Mouse (Mus musculus) right cerebral cortex, postnatal 14 days (tissue): Measurements from ENCODE around the gene Ppfia2.

Source experiments
- DNase-seq: peaks from one replicate; pipeline ENCODE4 v3.0.0; 2022

Ppfia2 gene

DNA sequence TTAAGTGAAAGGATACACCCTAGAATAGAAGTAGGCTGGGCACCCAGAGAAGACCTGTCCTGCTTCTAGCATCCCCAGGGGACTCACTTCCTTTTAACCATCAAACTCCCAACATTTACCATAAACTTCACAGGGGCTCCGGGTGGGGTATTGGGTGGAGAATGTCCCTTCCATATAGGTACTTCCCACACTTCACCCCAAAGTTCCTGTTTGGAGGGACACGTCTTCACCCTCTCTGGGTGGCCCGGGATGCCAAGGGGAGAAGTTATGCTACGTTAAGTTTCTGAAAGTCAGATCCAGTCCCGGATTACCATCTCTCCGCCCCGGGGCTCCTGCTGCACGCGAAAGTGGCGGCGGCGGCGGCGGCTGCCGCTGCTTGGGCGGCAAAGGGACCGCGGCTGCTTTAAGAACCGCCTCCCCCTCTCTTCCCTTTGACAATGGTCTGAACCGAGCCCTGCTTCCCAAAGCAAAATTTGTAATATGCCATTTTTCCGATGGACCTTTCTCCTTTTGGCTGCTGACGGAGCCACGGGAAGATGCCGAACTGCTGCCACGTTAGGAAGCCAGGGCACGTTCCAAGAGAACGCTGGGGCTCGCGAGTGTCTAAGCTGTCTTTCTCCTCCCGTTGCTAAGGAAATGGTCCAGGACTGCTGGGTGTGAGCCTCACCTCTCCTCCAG is at the start of gene Ppfia2:
TSS of gene Ppfia2 (plus strand) at position 485 of the 678 bp plus-strand sequence.
- peak; percentile 73 for DNase-seq

DNA sequence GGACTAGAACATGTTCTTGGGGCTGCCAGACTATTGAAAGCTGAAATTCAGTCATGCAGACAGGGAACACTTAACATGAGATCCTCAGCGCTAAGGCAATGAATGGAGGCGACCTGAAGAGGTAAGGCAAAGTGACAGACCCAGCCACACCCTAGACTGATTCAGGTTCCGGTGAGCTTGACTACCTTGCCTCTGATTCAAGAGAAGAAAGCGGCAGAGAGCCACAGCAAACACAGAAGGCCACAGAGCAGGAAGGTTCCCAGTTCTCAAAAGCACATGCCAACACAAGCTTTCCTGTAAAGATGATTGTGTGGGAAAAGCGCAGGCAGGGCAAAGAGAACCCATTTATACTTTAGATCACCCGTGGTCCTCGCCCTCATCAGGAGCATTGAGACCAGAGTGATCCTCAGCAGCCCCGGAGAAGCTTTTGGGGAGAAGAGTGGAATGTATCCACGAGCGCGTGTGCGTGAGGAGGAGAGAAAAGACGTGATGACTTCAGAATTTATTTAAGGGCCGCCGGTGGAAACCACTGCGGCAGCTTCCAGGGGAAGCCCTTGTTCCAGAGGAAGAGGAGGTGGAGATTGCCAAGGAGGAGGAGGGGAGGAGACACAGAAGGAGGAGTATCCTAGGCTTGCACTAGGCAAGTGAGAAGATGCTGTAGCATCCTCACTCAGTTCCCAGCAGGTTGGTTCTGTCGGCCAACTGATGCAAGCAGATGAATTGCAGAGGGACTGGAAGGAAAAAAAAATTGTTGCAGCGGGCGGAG is 1.0 kb upstream of the Ppfia2 start:
- peak; percentile 66 for DNase-seq

DNA sequence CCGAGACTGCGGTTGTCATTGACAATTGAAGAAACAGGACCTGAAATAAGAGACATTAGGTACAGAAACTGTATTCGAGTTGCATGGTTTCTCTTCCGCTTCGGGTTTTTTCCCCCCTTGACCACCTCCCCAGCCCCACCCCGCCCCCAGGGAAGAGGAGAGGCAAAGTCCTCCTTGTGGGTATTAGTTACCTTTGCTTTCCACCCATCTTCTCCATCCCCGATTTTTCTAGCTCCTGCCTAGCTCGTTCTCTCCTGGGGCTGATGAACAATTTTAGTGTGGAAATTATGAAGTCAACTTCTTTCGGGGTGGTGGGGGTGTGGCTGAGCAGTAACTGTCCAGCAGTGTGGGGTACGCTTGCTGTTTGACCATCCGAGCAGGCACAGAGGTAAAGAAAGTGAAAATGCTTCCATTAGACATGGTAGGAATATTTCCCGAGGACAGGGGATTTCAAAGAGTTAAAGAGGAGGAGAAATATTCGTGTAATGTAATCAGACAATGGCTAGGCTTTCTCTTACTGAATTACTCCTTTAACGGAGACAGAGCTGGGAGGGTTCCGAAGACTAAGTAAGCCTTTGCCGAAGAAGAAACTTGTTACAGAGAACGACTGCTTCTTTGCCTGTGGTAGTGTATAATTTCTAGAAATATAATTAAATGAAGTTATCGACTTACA is 530 bp downstream of the Ppfia2 start:
- DNase-seq, result no peak

DNA sequence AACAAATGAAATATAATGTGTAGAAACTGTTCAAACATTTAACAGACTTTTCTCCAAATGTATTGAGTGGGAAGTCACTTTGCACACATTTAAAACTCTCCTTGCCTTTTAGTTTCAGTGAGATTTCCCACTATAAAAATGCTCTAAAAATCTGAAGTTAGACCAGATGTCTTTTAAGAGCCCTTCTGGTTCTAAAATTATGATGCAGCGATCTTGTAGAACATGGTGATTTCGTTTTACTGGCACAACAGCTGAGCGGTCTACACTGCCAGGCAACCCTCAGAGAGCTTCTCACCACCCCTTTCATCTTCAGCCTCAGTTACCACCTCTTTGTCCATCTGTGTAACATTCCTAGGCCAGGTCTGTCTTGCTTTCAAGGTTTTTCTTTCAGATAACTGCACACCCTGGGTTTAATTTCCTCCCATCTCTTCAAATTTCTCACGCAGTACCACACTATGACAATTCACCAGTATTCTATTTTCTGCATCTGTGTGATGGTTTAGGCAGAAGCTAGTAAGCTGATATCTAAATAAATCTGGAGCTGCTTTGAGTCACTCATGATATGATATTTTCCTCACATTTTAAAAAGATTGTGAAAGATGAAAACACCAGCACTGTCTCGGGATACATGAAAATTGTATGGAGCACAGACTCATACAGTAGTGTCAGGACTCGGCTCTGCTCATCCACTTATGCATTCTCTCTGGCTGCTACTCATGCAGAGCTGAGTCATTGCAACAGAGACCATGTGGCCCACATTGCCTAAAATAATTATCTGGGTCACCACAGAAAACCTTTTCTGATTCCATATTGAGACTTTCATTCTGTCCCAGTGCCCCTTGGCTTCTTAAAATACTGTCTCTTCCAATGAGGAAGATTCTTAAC is 39.4 kb downstream of the Ppfia2 start:
- DNase-seq, result no peak

DNA sequence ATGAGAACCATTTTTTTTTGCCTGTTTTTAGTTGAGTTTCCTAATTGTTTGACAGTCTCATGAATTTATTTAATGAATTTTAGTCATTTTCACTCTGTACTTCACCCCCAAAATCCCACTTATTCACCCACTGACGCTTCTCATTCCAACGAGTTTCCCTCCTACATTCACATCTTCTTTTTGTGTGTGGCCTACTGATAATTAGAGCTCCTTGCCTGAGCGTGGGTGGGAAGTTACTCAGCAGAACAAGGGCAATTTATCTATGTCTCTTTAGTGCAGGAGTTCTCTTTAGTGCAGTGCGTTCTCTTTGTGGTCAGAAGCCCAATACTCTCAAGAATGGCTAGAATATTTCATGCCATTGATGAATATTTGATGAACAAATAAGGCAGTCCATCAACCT is 95.9 kb downstream of the Ppfia2 start:
- DNase-seq, result no peak

DNA sequence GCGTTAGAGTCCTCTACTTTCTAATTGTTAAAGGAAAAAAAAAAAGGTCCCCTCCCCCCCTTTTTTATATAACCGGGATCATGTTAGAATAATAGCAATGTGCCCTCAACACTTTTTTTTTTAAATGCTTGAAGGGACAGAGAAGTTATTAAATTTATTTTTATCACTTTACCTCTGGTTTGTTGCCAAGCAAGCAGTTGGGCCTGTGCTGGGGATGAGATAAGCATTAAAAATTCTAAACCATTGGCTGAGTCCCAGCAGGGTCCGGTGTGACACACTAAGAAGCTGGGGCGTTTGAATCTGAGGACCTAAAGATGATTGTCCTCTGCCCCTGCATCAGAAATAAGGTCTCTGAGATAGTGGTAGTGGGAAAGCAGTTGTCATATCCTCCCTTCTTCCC is 114.9 kb downstream of the Ppfia2 start:
- DNase-seq, result no peak

GRCm38 (mm10) chr10:106585476-106586080 is 115.4 kb downstream of the Ppfia2 start:
- DNase-seq, result no peak

- DNase-seq, result no peak
These were observed 117.7 kb downstream of the Ppfia2 start for GRCm38 (mm10) chr10:106587817-106588216.

DNA sequence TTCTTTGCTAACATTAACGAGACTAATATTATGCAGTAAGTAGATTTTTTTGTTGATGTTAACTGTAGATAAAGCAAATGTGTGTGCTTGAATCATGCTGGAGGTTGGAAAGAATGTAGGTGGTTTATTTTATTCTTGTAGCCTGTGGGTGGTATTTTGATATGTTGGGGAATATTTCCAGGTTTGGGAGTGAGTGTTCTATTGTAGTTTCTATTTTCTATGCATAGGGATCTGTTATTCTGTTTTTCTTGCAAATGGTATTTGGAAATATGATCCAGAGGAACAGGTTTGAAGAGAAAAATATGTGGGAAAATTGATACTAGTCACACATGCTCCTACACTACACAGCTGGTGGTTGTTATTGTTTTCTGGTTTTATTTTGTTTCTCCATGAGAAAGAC is 120.8 kb downstream of the Ppfia2 start:
- DNase-seq, result no peak

DNA sequence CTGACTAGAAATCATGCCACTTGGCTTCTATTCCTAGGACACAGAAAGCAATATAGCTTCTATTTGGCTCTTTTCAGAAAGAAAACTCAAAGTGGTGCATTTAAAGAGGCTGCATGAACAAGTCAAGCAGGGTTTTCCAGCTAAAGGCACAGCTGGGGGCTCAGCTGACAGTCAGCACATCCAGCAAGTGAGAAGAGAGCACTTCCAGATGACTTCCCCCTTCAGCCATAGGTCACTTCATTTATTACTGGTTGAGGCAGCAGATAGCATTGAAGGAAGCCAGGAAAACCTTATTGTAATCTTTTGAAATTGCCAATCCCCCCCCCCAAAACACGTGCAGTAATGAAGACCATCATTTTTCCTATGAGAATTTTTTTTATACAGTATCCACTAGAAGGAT is 126.8 kb downstream of the Ppfia2 start:
- DNase-seq, result no peak

GRCm38 (mm10) chr10:106603319-106603898 is 133.3 kb downstream of the Ppfia2 start:
- no peak for DNase-seq

GRCm38 (mm10) chr10:106609177-106609981 is 139.2 kb downstream of the Ppfia2 start:
- no peak for DNase-seq

DNA sequence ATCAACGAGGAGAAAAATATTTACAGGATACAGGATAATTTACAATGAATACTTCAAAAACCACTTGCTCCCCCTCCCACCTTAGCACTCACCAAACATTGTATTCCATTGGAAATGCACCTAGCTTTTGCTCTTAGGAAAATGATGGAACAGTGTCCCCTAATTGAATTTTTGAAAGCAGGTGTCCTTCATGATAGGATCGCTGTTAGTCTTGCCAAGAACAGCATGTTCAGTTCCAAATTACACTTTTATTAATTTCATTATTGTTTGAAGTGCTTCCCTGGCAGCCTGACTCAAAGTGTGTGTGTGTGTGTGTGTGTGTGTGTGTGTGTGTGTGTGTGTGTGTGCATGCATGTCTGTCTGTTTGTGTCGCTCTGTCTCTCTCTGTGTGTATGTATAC is 140.1 kb downstream of the Ppfia2 start:
- DNase-seq, result no peak

- no peak for DNase-seq
These were observed 148.1 kb downstream of the Ppfia2 start for GRCm38 (mm10) chr10:106618194-106618593.

GRCm38 (mm10) chr10:106620952-106621351 is 150.8 kb downstream of the Ppfia2 start:
- no peak for DNase-seq

DNA sequence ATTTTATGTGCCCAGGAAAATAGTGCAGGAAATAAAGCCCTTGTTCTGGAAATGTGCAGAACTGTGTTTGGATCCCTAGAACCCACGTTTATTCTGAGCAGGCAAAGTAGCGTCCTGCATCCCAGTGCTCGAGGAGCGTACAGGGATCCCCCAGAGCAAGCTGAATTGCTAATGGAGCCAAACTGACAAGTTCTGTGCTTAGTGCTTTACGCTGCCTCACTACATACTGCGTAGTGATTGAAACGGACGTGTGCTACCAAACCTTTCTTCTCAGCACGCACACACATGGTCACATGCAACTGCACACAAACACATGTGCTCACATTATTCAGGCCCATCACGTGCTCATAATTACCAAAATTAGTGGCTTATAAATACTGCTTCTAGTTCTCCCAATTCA is 153.2 kb downstream of the Ppfia2 start:
- DNase-seq, result no peak

GRCm38 (mm10) chr10:106632171-106632935 is 162.2 kb downstream of the Ppfia2 start:
- peak; percentile 18 for DNase-seq

DNA sequence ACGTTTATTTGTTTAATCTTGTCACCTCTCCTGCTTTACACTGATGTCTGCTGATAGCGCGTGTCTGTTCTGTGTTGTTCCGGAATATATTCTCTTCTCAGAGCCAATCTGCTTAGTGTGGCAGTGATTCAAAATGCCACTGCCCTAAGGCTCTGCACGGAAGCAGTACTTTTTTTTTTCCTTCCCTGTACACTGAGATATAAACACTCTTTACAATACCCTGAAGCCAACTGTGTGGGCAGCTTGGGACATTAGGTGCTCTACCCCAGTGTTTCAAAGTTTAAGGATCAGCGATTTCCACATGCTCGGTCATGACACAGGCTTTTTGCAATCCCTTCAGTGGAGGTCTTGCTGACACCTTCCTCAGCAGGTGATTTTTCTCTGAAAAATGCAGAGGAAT is 163.8 kb downstream of the Ppfia2 start:
- DNase-seq, result no peak

DNA sequence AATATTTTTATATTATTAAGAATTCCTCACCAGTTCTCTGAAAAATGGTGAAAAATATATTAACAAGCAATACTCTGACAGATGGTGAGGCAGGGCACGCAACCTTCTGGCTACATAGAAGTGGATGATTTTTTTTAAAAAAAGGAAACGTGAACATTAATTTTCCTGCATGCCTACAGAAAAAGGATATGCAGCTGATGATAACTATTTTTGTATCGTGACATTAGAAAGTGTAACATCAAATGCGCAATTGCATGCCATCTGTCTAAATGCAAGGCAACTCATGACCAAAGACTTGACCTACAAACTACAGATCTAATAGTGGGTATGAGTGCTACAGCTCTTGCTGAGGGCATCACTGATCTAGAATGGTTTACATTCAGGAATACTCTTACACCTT is 182.1 kb downstream of the Ppfia2 start:
- no peak for DNase-seq

GRCm38 (mm10) chr10:106665221-106665620 is 195.1 kb downstream of the Ppfia2 start:
- DNase-seq, result no peak
